Mouse (Mus musculus): Measurements from ENCODE around the gene Tex19.1.

GRCm38 (mm10) chr11:121193415-121193814 is 47.5 kb downstream of the Tex19.1 start:
- TF ChIP-seq KAT2A (conservative IDR thresholded peaks at IDR 0.05; ENCODE audit: low read depth, low read length): no peak
- TF ChIP-seq ZKSCAN1 (IDR thresholded peaks at IDR 0.05; ENCODE audit: low read depth, low read length): no peak
- no peak for TF ChIP-seq CTCF (IDR thresholded peaks at IDR 0.05 in 2 of 3, conservative IDR thresholded peaks at IDR 0.05 in 1 of 3; ENCODE audit: control insufficient read depth in 1 of 3, insufficient read depth in 1 of 3, low read depth in 2 of 3, low read length in 3 of 3, poor library complexity in 1 of 3, severe bottlenecking in 1 of 3)
- TF ChIP-seq MXI1 (IDR thresholded peaks at IDR 0.05; ENCODE audit: low read depth, low read length): no peak
- no peak for TF ChIP-seq POLR2A (IDR thresholded peaks at IDR 0.05; ENCODE audit: control insufficient read depth in 1 of 2, insufficient read depth in 1 of 2, low read depth in 1 of 2, low read length in 2 of 2, poor library complexity in 1 of 2)
- no peak for TF ChIP-seq MYC (IDR thresholded peaks at IDR 0.05; ENCODE audit: low read depth, low read length)
- TF ChIP-seq ZNF384 (IDR thresholded peaks at IDR 0.05; ENCODE audit: low read depth, low read length): no peak
- no peak for TF ChIP-seq CHD1 (IDR thresholded peaks at IDR 0.05; ENCODE audit: low read depth, low read length)
- no peak for TF ChIP-seq POLR2AphosphoS2 (IDR thresholded peaks at IDR 0.05; ENCODE audit: low read length)
- no peak for TF ChIP-seq EP300 (IDR thresholded peaks at IDR 0.05; ENCODE audit: low read depth in 1 of 2, low read length in 2 of 2)
- no peak for TF ChIP-seq HCFC1 (IDR thresholded peaks at IDR 0.05; ENCODE audit: low read depth, low read length)
- no peak for TF ChIP-seq POLR2AphosphoS5 (IDR thresholded peaks at IDR 0.05; ENCODE audit: borderline replicate concordance, low read depth, low read length)
